Comparison of ENCODE assay signal across 8 mouse cellular contexts in the genomic region with DNA sequence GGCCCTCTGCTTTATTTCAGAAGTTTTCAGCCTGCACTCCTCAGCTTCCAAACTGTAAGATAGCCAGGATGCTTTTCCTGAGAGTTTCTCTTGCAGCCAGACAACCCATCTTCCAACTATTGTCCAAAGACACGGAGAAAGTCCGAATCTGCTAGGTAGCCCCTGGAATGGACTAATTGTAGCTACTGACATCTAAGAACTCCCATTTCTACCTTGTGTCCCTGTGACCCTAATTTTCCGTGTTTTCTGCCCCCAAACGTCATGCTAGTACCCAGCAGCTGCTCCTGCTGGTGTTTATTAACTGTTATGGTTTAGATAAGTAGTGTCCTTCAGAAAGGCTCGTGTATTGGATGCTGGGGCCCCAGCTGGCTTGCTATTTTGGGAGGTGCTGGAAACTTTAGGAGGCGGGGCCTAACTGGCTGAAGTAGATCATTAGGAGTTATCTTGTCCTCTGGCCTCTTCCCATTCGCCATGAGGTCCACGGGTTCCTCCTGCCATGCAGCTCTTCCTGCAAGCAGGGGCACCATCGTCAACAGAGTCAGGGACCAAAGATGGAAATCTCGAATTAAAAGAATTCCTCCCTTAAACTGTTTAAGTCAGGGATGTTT. TPM values are rescaled to one million over a fixed set of nuclear protein-coding genes. Genes with fewer than 3 reads are reported as not detected.
DNase-seq lines count a peak whose midpoint lies in the region; ATAC-seq and TF ChIP-seq lines count a peak whose summit lies in the region.

No protein-coding gene starts in this region.

- no peak overlapping the region for H3K4me3 ChIP-seq in kidney, embryonic 15.5 days (replicated peaks)
- H3K4me3 ChIP-seq in G1E (ENCODE audit: low read depth, low read length) = no peak overlapping the region; the same call in 1 of the 2 replicates
- no peak overlapping the region for H3K4me3 ChIP-seq in liver, postnatal 0 days (ENCODE audit: low read depth, low read length)

- no peak overlapping the region for H3K9ac ChIP-seq in kidney, embryonic 15.5 days
- no peak overlapping the region for H3K9ac ChIP-seq in liver, postnatal 0 days (replicated peaks)

- DNase-seq in kidney, adult 9 months = no peak
- peak; percentile 58 for DNase-seq in G1E (ENCODE audit: low spot score)
- peak; percentile 54 to 60 for DNase-seq in heart, adult 9 months (ENCODE audit: low spot score in 2 of 2)
- peak; percentile 74 for DNase-seq in liver, postnatal 0 days
- DNase-seq in right cerebral cortex, postnatal 10 days (ENCODE audit: low spot score in 2 of 2) = no peak
- no peak for DNase-seq in urinary bladder, postnatal 10 days (ENCODE audit: low spot score)
- no peak for DNase-seq in MN1 (ENCODE audit: low spot score)

- 59% methylated on average over 10 of the region's 10 CpGs for WGBS in kidney, embryonic 15.5 days
- whole genome bisulfite sequencing in liver, postnatal 0 days (ENCODE audit: insufficient replicate concordance) = 35% methylated on average over 10 of the region's 10 CpGs

- H3K36me3 ChIP-seq in kidney, embryonic 15.5 days = no peaks in the 10 kb centered on the region
- peaks cover 13% of the 10 kb centered on the region for H3K36me3 ChIP-seq in G1E (replicated peaks)
- H3K36me3 ChIP-seq in liver, postnatal 0 days (replicated peaks; ENCODE audit: insufficient read depth, low read length) = 0 out of 2 replicates have a peak, but pooled peaks cover 4% of the 10 kb centered on the region

- TF ChIP-seq CTCF in G1E (IDR thresholded peaks at IDR 0.05; ENCODE audit: low read depth, low read length) = no peak
- TF ChIP-seq CTCF in liver, postnatal 0 days (IDR thresholded peaks at IDR 0.05; ENCODE audit: low read depth) = no peak

- ATAC-seq in kidney, embryonic 15.5 days (replicated peaks; ENCODE audit: low FRiP score) = no peak
- ATAC-seq in G1E (ENCODE audit: extremely low read depth, insufficient number of reproducible peaks, low FRiP score, poor library complexity, severe bottlenecking) = peak; percentile 47
- ATAC-seq in liver, postnatal 0 days = peak; percentile 9

- no peaks in the 10 kb centered on the region for H3K9me3 ChIP-seq in kidney, embryonic 15.5 days (replicated peaks)
- H3K9me3 ChIP-seq in G1E (replicated peaks) = no peaks in the 10 kb centered on the region
- H3K9me3 ChIP-seq in liver, postnatal 0 days (ENCODE audit: low read length) = no peaks in the 10 kb centered on the region

- peaks cover 42% of the 10 kb centered on the region for H3K4me1 ChIP-seq in kidney, embryonic 15.5 days
- H3K4me1 ChIP-seq in G1E (ENCODE audit: insufficient read depth, low read depth, low read length) = peaks cover 67% of the 10 kb centered on the region
- peaks cover 40% of the 10 kb centered on the region for H3K4me1 ChIP-seq in liver, postnatal 0 days (ENCODE audit: insufficient read depth)

- H3K27ac ChIP-seq in kidney, embryonic 15.5 days = 0 out of 2 replicates have a peak overlapping the region, but pooled peaks have one; percentile 28
- peak overlapping the region; percentile 74 for H3K27ac ChIP-seq in liver, postnatal 0 days (ENCODE audit: low read depth)

- TF ChIP-seq EP300 in liver, postnatal 0 days (IDR thresholded peaks at IDR 0.05; ENCODE audit: low read depth) = peak; percentile 63

- H3K4me2 ChIP-seq in kidney, embryonic 15.5 days = no peak overlapping the region
- peak overlapping the region; percentile 80 for H3K4me2 ChIP-seq in liver, postnatal 0 days (ENCODE audit: low read depth, low read length)

- no peaks in the 10 kb centered on the region for H3K27me3 ChIP-seq in kidney, embryonic 15.5 days
- 0 out of 2 replicates have a peak, but pooled peaks cover 1% of the 10 kb centered on the region for H3K27me3 ChIP-seq in G1E (ENCODE audit: insufficient read depth, low read length)
- H3K27me3 ChIP-seq in liver, postnatal 0 days (ENCODE audit: insufficient read depth, low read length) = no peaks in the 10 kb centered on the region

RNA-seq across cellular contexts. Expression of a gene that starts 19.2 kb away (rescaled TPM):
- 12.0 and 13.1 TPM in 2 replicates for polyA plus RNA-seq in kidney, embryonic 15.5 days (2015; fragmentation: Nextera tagmentation; extraction: Ambion mirVana)
- total RNA-seq in G1E (2014; fragmentation: Nextera tagmentation) = 107 and 109 TPM in 2 replicates
- 20.4 and 20.9 TPM in 2 replicates for total RNA-seq in G1E (2017)
- 29.8 and 38.1 TPM in 2 replicates for polyA plus RNA-seq in G1E (2012)
- polyA plus RNA-seq in liver, postnatal 0 days (2015; fragmentation: Nextera tagmentation; extraction: Ambion mirVana) = 4.0 and 4.5 TPM in 2 replicates

Comparison
In these comparisons a context has a peak if more than half of its experiments do, and no peak if none do; other contexts are left out.
1. DNase-seq: peak in G1E (single experiment), heart, adult 9 months (2 of 2) and liver, postnatal 0 days (single experiment); none in kidney, adult 9 months (single experiment), right cerebral cortex, postnatal 10 days (0 of 2), urinary bladder, postnatal 10 days (single experiment) and MN1 (single experiment).